Mouse (Mus musculus): ENCODE data around the gene Polr3h.

GRCm38 (mm10) chr15:81926446-81926822, 394 bp upstream of the Polr3h start:
- no peak for TF ChIP-seq CTCF (IDR thresholded peaks at IDR 0.05; ENCODE audit: control insufficient read depth, insufficient read depth, insufficient read length)
- no peak for TF ChIP-seq MYOD1 (IDR thresholded peaks at IDR 0.05; ENCODE audit: control insufficient read depth, insufficient read length, low read depth)
- TF ChIP-seq USF1 (IDR thresholded peaks at IDR 0.05; ENCODE audit: low read depth): no peak
- no peak for TF ChIP-seq MAX (IDR thresholded peaks at IDR 0.05)
